Mouse (Mus musculus) intestine, embryonic 14.5 days (tissue): ENCODE results near the gene Tomm7. TPM values are rescaled to one million over a fixed set of nuclear protein-coding genes. Genes with fewer than 3 reads are reported as not detected.
"Not testable (repeated sequence)": the region's sequence is repeated elsewhere in the genome, so short reads cannot be mapped to it uniquely, and the experiment has no call there.

Source experiments
- ATAC-seq: fragments of 200-750 bp; cut with Nextera tagmentation; replicated peaks from 2 replicates; pipeline ENCODE4 v1.8.0; 2017; ENCODE audit warnings: low read depth, moderate number of reproducible peaks, moderate TSS enrichment, moderate library complexity; ENCODE audit not compliant: low FRiP score, low TSS enrichment
- DNase-seq: peaks from one replicate; pipeline ENCODE4 v3.0.0-alpha.2; 2018; ENCODE audit warnings: low spot score
- H3K27ac ChIP-seq: fragments of 300-500 bp; sonication (generic); 2 replicates; pipeline ENCODE4 v1.5.1; 2014; ENCODE audit warnings: low read depth, mild to moderate bottlenecking, control low read depth
- H3K27me3 ChIP-seq: fragments of 300-500 bp; sonication (generic); replicated peaks from 2 replicates; pipeline ENCODE4 v1.6.1; 2014; ENCODE audit warnings: low read length, control low read depth; ENCODE audit not compliant: control insufficient read depth, insufficient read depth
- H3K36me3 ChIP-seq: fragments of 300-500 bp; sonication (generic); 2 replicates; pipeline ENCODE4 v1.6.1; 2014; ENCODE audit warnings: low read length, control low read depth; ENCODE audit not compliant: control insufficient read depth, insufficient read depth
- H3K4me1 ChIP-seq: fragments of 300-500 bp; sonication (generic); replicated peaks from 2 replicates; pipeline ENCODE4 v1.6.1; 2014; ENCODE audit warnings: low read length, control low read depth, mixed read lengths; ENCODE audit not compliant: control insufficient read depth, insufficient read depth
- H3K4me2 ChIP-seq: fragments of 300-500 bp; sonication (generic); 2 replicates; pipeline ENCODE4 v1.6.1; 2014; ENCODE audit warnings: low read length
- H3K4me3 ChIP-seq: fragments of 300-500 bp; sonication (generic); 2 replicates; pipeline ENCODE4 v1.5.1; 2014; ENCODE audit warnings: low read depth, low read length, control low read depth, mixed read lengths
- H3K9ac ChIP-seq: fragments of 300-500 bp; sonication (generic); 2 replicates; pipeline ENCODE4 v1.6.1; 2014; ENCODE audit warnings: mild to moderate bottlenecking, low read length
- H3K9me3 ChIP-seq: fragments of 300-500 bp; sonication (generic); 2 replicates; pipeline ENCODE4 v1.6.1; 2016; ENCODE audit warnings: low read length, control low read depth; ENCODE audit not compliant: control insufficient read depth
- WGBS: fragments of 180-500 bp; shearing (Covaris S2); extraction: QIAGEN DNeasy Blood & Tissue Kit; methylation state at CpG from one replicate; pipeline ENCODE4 v1.1.7; 2014; 5-methylcytosine and 5-hydroxymethylcytosine counted together
- polyA plus RNA-seq: library from polyadenylated mRNA; unstranded; fragments of >200 nt; fragmentation: Nextera tagmentation; extraction: Ambion mirVana; gene quantifications from 2 replicates; pipeline ENCODE4 v1.2.1, GENCODE M21; 2014

The Tomm7 gene
- polyA plus RNA-seq, 1 experiment from 2014 or later: 152 TPM

GRCm38 (mm10) chr5:23858001-23858400 is 14.0 kb upstream of the Tomm7 start:
- peaks cover 63% of the 10 kb centered on the region for H3K36me3 ChIP-seq
- H3K4me2 ChIP-seq: no peak overlapping the region
- no peak for DNase-seq
- H3K4me3 ChIP-seq: no peak overlapping the region
- H3K4me1 ChIP-seq: peaks cover 8% of the 10 kb centered on the region; the same call in 1 of the 2 replicates
- WGBS: 78% methylated on average over 3 of the region's 3 CpGs
- no peak for ATAC-seq
- no peaks in the 10 kb centered on the region for H3K9me3 ChIP-seq
- no peak overlapping the region for H3K27ac ChIP-seq
- no peaks in the 10 kb centered on the region for H3K27me3 ChIP-seq
- no peak overlapping the region for H3K9ac ChIP-seq

- no peaks in the 10 kb centered on the region for H3K9me3 ChIP-seq
- H3K27ac ChIP-seq: no peak overlapping the region
- H3K4me2 ChIP-seq: no peak overlapping the region
- no peak overlapping the region for H3K4me3 ChIP-seq
- peaks cover 2% of the 10 kb centered on the region; the same call in 1 of the 2 replicates for H3K4me1 ChIP-seq
- no peak overlapping the region for H3K9ac ChIP-seq
- H3K36me3 ChIP-seq: peaks cover 71% of the 10 kb centered on the region
- no peaks in the 10 kb centered on the region for H3K27me3 ChIP-seq
- ATAC-seq (no peak), DNase-seq (no peak)
Observed at GRCm38 (mm10) chr5:23857189-23857588, 13.2 kb upstream of the Tomm7 start.

GRCm38 (mm10) chr5:23856164-23856563 is 12.2 kb upstream of the Tomm7 start:
- H3K4me3 ChIP-seq: no peak overlapping the region
- H3K9me3 ChIP-seq: no peaks in the 10 kb centered on the region
- peaks cover 72% of the 10 kb centered on the region for H3K36me3 ChIP-seq
- H3K9ac ChIP-seq: no peak overlapping the region
- no peaks in the 10 kb centered on the region; the same call in 1 of the 2 replicates for H3K4me1 ChIP-seq
- WGBS: 86% methylated on average over 1 of the region's 1 CpGs
- no peak overlapping the region for H3K27ac ChIP-seq
- H3K27me3 ChIP-seq: no peaks in the 10 kb centered on the region
- no peak for DNase-seq
- ATAC-seq: no peak
- no peak overlapping the region for H3K4me2 ChIP-seq

GRCm38 (mm10) chr5:23855484-23855883 is 11.5 kb upstream of the Tomm7 start:
- peaks cover 69% of the 10 kb centered on the region for H3K36me3 ChIP-seq
- H3K4me3 ChIP-seq: no peak overlapping the region
- no peak for ATAC-seq
- 89% methylated on average over 6 of the region's 6 CpGs for WGBS
- H3K9me3 ChIP-seq: no peaks in the 10 kb centered on the region
- H3K27ac ChIP-seq: no peak overlapping the region
- no peak for DNase-seq
- H3K27me3 ChIP-seq: no peaks in the 10 kb centered on the region
- H3K9ac ChIP-seq: no peak overlapping the region
- no peaks in the 10 kb centered on the region; the same call in 1 of the 2 replicates for H3K4me1 ChIP-seq
- H3K4me2 ChIP-seq: no peak overlapping the region

GRCm38 (mm10) chr5:23852916-23853315 is 9.0 kb upstream of the Tomm7 start:
- ATAC-seq, H3K9me3 ChIP-seq, H3K4me1 ChIP-seq, H3K4me3 ChIP-seq, H3K4me2 ChIP-seq, H3K27ac ChIP-seq, H3K27me3 ChIP-seq, DNase-seq, H3K9ac ChIP-seq: not testable (repeated sequence)
- 94% methylated on average over 1 of the region's 1 CpGs for WGBS
- H3K36me3 ChIP-seq: peaks cover 59% of the 10 kb centered on the region

- H3K36me3 ChIP-seq: peaks cover 41% of the 10 kb centered on the region
- WGBS: 7% methylated on average over 4 of the region's 4 CpGs
- not testable (repeated sequence) for ATAC-seq, DNase-seq, H3K27me3 ChIP-seq, H3K9me3 ChIP-seq, H3K4me1 ChIP-seq
- peak overlapping the region; percentile 81 for H3K4me2 ChIP-seq
- H3K27ac ChIP-seq: peak overlapping the region; percentile 70; the same call in 1 of the 2 replicates
- H3K4me3 ChIP-seq: peak overlapping the region; percentile 91
- peak overlapping the region; percentile 77 for H3K9ac ChIP-seq
Observed at GRCm38 (mm10) chr5:23851160-23851555, 7.2 kb upstream of the Tomm7 start.

GRCm38 (mm10) chr5:23850345-23851159 is 6.6 kb upstream of the Tomm7 start:
- Histone ChIP-seq H3K27ac (peak overlapping the region; percentile 70; the same call in 1 of the 2 replicates), H3K4me3 (peak overlapping the region; percentile 91), H3K36me3 (peaks cover 35% of the 10 kb centered on the region), H3K9ac (peak overlapping the region; percentile 77), H3K4me1 (no peaks in the 10 kb centered on the region; the same call in 1 of the 2 replicates), H3K27me3 (no peaks in the 10 kb centered on the region), H3K9me3 (no peaks in the 10 kb centered on the region), H3K4me2 (peak overlapping the region; percentile 81)
- DNase-seq (peak; percentile 97), ATAC-seq (peak; percentile 98)
- under 1% methylated on average over 57 of the region's 61 CpGs for WGBS

GRCm38 (mm10) chr5:23845141-23845540 is 1.2 kb upstream of the Tomm7 start:
- H3K27ac ChIP-seq: no peak overlapping the region
- ATAC-seq (no peak), DNase-seq (no peak)
- no peaks in the 10 kb centered on the region for H3K9me3 ChIP-seq
- WGBS: 96% methylated on average over 3 of the region's 3 CpGs
- H3K4me3 ChIP-seq: no peak overlapping the region
- peaks cover 16% of the 10 kb centered on the region for H3K4me1 ChIP-seq
- H3K36me3 ChIP-seq: peaks cover 9% of the 10 kb centered on the region; the same call in 1 of the 2 replicates
- no peak overlapping the region; the same call in 1 of the 2 replicates for H3K9ac ChIP-seq
- H3K27me3 ChIP-seq: no peaks in the 10 kb centered on the region
- H3K4me2 ChIP-seq: peak overlapping the region; percentile 92

GRCm38 (mm10) chr5:23844531-23844841 is 525 bp upstream of the Tomm7 start:
- Histone ChIP-seq H3K36me3 (peaks cover 12% of the 10 kb centered on the region; the same call in 1 of the 2 replicates), H3K27ac (peak overlapping the region; percentile 79), H3K9me3 (no peaks in the 10 kb centered on the region), H3K9ac (peak overlapping the region; percentile 86), H3K27me3 (no peaks in the 10 kb centered on the region), H3K4me2 (peak overlapping the region; percentile 92), H3K4me3 (peak overlapping the region; percentile 84), H3K4me1 (peaks cover 16% of the 10 kb centered on the region)
- WGBS: 20% methylated on average over 7 of the region's 7 CpGs
- DNase-seq (no peak), ATAC-seq (peak; percentile 28; the same call in 1 of the 2 replicates)
